Mouse (Mus musculus) CH12F3 (cell line): ENCODE results near the gene Vwa3a.
"Not testable (repeated sequence)": the region's sequence is repeated elsewhere in the genome, so short reads cannot be mapped to it uniquely, and the experiment has no call there.

ENCODE experiments used
- in situ Hi-C: fragments of 300-500 bp; cut with MboI; formaldehyde crosslinking; loops from 2 replicates; pipeline ENCODE4 v1.14.3; 2020; ENCODE audit warnings: low sequenced_read_pairs

Gene Vwa3a

DNA sequence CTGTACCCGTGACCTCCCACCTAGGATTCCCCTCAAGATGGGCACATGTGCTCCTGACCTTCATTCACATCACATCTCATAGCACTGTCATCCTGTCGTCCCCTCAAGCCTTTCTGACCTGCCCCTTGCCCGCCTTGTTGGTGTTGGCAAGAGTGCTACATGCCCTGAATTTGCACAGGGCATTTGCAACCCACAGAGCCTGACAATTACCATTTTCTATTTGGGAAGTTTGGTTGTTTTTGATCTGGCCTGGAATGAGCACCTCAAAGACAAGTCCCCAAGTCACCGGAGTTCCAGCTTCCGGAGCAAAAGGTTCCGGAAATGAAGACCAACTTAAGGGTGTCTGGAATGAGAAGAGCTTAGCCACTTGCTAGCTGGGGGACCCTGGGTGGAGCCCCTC is at the start of gene Vwa3a:
Vwa3a (plus strand) TSS at position 301 of the 400 bp plus-strand sequence.
- in situ Hi-C loops = no loop called here

DNA sequence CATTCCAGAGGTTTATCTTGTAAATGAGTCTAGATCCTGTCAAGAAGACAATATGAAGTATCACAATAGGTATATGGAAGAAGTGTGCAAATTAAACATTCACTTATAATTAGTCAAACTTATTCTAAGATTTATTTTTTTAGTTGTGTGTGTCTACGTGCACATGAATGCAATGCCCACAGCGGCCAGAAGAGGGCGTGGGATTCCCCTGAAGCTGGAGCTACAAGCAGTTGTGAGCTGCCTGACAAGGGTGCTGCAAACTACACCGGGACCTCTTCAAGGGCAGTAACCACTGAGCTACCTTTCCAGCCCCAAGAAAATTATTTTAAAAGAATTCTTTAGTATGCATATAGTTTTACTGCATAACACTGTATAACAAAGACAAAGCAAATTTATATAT is 48.5 kb upstream of the Vwa3a start:
- in situ Hi-C loops = no loop called here

DNA sequence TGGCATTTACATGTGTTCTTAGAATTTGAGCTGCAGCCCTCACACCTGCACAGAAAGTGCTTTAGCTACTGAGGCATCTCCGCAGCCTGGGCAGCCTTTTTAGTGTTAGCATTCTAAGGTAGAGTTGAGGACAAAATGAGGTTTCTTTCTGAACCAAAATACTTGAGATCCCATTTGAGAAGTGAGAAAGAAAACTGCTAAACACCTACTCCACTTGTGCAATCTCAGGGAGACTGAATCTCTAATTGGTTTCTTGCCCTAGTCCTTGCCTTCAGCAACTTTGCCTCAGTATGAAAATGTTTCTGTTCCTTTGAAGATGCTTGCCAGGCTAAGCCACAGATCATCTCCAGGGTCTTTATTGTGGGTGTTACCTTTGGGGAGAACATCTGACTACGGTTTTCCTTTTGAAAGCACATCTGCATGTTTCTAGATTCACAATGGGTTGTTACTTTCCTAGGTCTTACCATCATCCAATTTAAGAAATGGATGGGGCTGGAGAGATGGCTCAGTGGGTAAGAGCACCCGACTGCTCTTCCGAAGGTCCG is 45.2 kb upstream of the Vwa3a start:
- in situ Hi-C loops = no loop called here

DNA sequence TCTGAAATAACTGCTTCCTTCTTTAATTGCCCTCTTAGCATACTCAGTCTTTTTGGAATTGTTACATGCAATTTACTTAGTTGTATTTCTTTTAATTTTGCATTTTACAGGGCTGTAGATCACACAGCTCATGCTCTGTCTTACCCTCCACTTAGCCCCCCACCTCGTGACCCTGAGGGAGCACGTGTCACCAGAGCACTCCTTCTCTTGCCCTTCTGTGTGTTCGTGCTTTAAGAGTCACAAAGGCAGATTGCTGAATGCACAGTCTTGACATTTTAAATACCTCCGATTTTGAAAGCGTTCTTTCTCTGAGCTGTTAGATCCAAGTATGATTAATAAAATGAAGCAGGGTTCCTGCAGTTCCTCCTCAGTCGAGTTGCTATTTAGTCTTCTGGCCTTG is 43.9 kb upstream of the Vwa3a start:
- in situ Hi-C loops = no loop called here

DNA sequence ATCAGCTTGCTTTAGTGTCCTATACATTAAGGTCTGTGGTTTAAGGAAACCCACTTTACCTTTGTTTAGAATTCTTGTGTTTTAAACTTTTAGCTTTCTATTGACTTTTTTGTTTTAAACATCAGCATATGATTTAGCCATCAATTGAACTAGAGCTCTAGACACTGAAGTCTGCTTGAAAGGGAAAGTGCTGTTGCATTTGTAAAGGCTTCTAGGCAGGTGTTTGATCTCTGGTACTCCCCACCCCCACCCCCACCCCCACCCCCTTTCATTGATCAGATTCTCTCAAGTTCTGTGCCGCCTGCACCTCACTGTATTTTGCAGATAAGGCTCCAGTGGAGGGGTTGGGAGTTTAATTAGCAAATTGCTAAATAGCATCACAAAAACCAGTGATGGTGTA is 43.5 kb upstream of the Vwa3a start:
- in situ Hi-C loops = no loop called here

DNA sequence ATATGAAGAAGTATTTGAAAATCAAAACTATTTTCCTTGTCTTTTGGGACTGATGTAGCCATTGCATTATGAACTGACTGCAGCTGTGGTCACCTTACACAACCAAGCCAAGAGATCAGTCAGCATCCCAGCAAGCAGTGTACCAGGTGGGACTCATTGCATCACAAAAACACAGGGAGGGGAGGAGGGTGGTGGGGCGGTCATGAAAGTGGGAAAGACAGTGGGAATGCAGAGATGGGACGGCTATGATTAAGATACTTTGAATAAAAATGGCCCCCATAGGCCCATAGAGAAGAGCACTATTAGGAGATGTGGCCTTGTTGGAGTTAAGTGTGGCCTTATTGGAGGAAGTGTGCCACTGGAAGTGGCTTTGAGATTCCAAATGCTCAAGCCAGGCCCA is 42.8 kb upstream of the Vwa3a start:
- in situ Hi-C loops = no loop called here

DNA sequence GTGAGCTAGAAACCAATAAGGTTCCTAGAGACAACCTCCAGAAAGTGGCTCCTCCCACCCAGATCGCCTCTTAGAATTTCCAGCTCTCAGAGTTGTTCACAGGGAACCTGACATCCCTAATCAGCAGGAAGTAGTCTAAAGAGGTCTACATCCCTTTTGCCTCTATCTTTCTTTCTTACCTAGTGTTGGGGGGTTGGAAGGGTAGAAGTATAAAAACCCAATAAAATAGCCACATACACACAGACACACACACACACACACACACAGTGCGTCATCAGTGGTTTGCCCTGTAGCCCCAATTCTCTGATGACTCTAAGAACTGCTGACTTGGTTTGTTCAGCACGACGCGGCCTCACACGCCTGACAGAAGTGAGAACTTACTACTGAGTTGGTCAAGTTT is 39.5 kb upstream of the Vwa3a start:
- in situ Hi-C loops = no loop called here

DNA sequence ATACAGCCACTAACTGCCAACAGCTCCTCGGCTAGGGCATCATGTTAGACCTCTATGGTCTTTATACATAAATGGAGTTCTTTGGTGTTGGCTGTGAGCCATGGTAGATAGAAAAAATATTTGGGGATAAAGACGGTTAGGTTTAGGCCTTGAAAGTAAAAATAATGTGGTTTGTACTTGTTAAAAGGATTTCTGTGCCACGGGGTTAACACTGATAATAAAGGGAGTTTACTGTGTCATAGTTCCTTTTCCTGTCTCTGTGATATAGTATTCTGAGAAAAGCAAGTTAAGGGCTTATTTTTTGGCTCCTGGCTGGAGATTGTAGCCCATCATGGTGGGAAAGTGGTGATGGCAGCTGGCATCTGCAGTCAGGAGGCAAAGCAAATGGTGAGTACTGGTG is 35.2 kb upstream of the Vwa3a start:
- in situ Hi-C loops = no loop called here

DNA sequence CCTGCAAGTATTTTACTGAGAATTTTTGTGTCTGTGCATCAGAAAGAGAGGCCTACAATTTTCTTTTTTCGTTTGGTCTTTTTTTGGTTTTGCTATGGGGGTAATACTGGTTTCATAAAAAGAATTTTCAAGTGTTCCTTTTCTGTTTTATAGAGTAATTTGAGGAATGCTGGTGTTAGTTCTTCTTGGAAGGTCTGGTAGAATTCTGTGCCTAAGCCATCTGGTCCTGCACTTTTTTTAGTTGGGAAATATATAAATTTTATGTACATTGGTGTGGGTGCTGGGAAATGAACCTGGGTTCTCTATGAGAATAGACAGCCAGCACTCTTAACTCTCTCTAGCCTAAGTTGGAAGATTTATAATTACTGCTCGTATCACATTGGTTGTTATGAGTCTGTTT is 27.0 kb upstream of the Vwa3a start:
- in situ Hi-C loops = no loop called here

DNA sequence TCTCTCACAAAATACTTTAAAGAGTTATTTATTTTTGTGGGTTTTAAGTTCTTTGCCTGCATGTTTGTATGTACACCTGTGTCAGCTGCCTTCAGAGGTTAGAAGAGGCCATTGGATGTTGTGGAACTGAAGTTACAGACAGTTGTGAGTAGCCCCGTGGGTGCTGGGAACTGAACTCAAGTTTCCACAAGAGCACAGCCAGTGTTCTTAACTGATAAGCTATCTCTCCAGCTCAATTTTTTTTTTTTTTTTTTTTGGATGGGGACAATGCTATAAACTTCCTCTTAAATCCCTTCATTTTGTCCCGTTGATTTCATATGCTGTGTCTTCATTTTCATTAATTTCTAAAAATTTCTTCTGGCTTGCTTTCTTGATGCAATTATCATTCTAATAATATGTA is 25.9 kb upstream of the Vwa3a start:
- in situ Hi-C loops = no loop called here

DNA sequence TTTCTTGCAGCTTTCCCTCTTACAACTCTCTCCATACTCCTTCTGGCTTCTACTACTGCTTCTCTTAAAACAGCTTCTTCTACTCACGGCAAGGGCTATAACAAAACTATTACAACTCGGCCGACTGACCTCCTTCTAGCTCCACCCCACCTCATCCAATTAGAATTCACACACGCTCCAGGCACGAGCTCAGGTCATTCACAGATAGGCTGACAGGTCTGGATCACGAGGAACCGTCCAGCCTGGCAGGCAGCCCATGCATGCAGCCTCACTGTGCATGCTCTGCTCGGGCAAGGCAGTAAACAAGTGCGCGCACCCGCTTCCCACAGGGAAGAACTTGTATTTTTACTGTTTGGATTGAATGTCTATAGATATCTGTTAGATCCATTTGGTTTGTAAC is 25.2 kb upstream of the Vwa3a start:
- in situ Hi-C loops = not testable (repeated sequence)

DNA sequence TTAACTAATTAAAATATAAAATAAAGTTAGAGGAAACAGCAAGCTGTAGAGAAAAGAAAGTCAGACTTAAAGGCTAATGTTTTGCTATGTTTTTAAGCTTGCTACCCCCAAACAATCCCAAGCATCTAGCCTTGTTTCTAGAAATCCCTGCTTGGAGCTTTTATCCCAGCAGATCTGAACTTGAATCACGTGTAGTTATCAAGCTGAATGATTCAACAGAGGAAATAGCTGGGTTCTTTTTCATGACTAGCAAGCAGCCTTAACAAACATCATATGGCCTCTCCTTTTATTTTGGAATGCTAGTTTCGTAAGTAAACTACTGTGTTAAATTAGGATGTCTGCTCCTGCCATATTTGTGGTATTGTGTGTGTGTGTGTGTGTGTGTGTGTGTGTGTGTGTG is 21.9 kb upstream of the Vwa3a start:
- in situ Hi-C loops = no loop called here

DNA sequence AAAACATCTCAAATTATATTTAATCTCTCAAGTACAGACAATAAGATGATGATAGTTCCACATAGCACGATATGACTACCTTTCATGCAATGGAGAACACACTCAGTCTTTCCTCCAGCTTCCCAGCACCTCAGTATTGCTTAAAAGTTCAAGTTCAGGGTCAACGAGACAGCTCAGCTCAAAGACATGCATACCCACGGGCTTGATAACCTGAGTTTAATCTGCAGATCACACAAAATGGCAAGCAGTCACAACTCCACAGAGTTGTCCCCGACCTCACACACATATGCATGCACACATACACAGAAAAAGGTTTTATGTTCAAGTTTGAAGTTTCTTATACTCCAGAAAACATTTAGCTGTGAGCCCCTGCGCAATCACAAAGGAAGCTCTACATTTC is 18.1 kb upstream of the Vwa3a start:
- in situ Hi-C loops = no loop called here

DNA sequence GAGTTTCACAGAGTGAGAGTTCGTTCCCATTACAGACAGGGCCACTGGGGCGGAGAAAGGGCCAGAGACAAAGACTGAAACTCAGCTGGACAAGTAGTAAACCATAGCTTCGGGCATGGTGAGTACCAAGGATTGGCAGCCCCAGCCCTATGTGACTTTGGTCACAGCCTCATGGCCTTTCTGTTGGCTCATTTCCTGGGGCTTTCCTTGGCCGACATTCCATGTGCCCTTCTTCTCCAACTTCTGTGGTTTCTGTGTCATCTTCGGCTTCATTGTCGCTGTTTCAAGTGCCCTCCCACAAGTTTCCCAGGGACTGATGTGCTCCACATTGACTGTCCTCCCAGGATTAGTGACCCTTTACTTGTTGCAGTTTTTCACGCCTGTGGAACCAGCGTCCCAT is 17.7 kb upstream of the Vwa3a start:
- in situ Hi-C loops = no loop called here

DNA sequence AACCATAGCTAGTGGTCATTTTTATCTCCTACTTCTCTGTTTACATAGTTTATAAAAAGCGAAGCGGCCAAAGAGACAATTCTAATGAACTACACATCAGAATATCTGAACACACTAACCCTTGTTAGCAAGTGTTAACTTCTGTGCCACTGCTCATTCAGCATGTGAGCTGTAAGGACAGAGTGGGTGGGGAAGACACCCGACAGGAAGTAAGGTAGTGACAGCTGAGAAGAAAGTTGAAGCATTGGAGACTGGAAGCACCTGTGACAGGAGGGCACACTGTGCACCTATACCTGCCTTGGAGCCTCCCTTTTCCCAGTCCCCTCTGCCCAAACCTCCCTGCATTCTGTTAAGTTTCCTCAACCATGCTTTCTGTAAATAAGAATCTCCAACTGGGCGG is 17.1 kb upstream of the Vwa3a start:
- in situ Hi-C loops = no loop called here

DNA sequence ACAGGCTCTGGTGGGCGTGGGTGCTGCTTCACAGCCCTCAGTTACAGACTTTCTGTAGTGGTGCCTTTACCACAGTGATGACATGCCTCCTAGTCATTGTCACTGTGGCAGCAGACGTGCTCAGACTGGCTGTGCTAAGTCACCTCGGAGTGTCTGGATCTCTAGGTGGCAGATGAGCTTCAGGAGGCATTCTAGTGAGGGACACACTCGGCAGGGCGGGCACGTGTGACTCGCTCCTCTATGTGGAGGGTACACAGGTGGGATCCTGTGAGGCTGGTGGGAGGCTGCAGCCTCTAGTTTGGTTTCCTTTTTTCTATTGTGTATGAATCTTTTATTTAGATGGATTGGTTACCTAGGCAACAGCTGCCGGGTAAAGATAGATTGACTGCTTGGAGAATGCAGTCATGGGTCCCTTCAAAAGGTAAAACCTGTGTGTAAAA is 16.3 kb upstream of the Vwa3a start:
- in situ Hi-C loops = no loop called here

DNA sequence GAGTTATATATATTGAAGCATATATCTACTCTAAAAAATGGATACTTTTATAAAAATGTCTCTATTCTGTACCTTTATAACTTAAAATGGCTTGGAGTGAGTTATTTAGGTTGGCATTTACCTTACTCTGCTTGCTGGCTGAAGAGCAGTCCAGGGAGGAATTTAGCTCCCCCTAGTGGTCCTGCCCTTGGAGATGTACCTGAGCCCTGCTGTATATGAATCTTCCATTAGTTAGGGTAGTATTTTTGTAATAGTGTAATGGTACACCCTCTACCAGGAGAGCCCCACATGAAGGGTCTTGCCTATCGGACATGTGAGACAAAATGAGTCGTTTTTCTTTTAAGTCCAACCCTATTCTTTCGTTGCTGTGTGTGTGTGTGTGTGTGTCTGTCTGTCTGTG is 11.5 kb upstream of the Vwa3a start:
- in situ Hi-C loops = no loop called here

DNA sequence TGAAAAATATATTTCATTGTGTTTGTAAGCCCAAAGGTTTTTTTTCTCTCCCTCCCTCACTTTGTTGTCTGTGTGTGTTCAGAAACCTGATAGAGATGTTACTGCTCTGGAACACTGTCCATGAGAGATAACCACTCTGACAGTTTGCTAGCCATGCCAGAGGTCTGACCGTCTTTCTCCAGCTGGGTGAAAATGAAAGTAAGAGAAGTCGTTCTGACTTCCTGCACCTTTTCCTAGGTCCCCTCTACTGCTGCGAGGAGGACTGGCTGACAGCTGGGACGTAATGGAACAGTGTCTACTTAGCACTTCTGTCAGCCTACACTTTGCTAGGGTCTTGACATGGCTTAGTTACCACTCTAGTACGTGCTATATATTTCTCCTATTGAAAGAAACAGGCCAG is 9.5 kb upstream of the Vwa3a start:
- in situ Hi-C loops = no loop called here

DNA sequence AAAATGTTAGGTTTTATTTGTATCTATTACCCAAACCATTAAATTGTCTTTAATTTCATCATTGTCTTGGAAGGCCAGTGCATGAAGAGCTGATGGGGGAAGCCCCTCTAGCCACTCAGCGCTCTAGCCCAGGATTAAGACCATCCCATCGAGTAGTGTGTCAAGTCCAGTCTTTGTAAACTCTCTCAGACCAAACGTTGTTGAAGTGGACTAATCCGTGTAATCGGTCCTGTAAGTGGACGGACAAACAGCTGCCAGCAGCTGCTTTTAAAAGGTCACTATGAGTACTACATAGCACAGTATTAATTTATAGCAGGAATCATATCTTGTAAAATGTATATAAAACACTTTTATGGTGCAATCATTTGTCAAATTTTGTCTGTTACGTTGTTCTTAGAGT is 6.2 kb upstream of the Vwa3a start:
- in situ Hi-C loops = no loop called here

DNA sequence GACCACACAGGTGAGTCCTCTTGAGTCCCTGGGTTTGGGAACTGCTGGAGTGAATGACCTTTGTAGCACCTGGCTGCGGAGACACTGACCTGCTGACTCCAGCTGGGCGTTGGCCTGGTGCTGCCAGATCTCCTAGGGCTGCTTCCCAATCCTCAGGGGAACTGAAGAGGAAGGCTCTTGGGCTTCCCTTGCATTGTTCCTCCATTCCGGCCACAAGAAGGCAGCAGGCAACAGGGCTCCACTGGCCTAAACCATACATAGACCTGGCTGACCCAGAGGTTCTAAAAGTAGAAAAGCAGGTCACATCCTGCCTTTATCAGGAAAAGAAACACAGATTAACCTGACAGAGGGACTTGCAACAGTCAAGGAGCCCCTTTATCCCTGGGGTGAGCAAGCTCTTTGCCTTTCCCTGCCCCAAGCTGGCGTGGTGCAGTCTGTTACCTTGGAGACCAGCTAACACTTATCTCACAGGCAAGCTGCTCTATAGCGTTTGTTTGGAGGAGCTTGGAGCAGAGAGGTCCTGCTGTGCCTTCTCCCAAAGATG is 512 bp downstream of the Vwa3a start:
- in situ Hi-C loops = no loop called here

DNA sequence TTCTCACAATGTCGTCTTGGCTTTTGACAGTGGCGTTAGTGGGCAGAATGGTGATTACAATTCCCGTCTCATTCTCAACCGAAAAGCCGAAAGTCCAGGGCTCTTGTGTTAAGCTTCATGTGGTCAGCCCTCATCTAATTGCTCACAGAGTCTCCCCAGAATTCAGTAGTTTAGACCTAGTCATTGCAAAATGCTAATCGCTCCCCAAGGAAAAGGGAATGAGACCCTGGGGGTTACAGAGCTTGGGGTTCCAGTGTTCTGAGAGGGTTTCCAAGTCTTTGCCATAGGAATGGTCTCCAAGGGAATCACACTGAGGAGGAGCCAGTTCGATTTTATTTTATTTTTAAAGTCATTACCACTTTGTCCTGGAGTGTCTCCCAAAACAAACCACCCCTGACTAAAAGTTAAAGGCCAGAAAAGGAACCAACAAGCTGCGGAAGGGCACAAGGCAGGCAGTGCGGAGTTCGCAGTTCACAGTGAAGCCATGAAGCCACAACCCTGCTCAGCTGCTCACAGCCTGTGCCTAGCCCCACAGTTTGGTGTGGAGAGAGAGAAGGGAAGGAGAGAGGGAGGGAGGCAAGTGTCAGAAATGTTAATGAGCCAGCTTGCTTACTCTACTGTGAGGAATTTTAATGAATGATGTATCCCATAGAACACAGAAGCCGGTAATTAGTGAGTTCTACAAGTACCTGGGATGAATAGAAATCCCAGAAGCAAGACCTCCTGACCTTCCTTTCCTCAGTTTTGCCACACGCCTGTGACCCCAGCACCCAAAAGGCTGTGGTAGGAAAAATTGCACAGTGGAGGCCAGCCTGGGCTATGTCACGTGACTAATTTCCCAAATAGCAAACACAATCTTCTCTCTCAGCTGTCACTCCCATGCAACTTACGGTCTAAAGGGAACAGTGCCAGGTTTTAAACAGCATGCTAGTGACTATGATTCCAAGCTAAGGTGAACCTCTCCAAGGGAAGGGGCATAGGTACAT is 4.5 kb downstream of the Vwa3a start:
- in situ Hi-C loops = no loop called here

DNA sequence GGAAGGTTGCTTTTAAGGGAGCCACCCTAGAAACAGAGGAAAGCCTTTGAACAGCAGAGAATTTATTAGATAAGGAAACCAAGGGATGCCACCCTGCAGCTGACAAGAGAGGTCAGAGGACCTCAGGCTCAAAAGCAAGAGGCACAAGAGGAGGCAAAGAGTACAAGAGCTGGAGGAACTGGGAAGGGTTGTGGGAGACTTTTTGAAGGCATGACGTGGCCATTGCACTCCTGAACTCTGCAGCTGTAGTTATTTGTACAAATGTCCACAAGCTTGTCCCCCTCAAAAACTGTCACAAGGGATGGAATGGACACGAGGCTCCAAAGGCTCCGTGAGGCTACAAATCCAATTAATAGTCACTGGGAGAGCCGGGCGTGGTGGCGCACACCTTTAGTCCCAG is 5.5 kb downstream of the Vwa3a start:
- in situ Hi-C loops = no loop called here
